Mouse (Mus musculus): ENCODE data around the gene Txndc17. TPM values are rescaled to one million over a fixed set of nuclear protein-coding genes. Genes with fewer than 3 reads are reported as not detected.
A peak's percentile ranks its signal among the peaks of the same experiment; 100 is the strongest.
"Not testable (repeated sequence)": the region's sequence is repeated elsewhere in the genome, so short reads cannot be mapped to it uniquely, and the experiment has no call there.

Txndc17 gene
- 10 to 100 TPM; 86.0 to 99.9 TPM for polyA plus RNA-seq (2017; shearing (Covaris generic))

GRCm38 (mm10) chr11:72207204-72207833 lies at the start of gene Txndc17, which contains the start of gene 4933427D14Rik:
Gene Txndc17, plus strand, starts transcription at chr11:72207547.
Gene 4933427D14Rik, minus strand, starts transcription at chr11:72207459.
- ATAC-seq, result peak; percentile 92

- no peak for ATAC-seq
These were observed 44.1 kb upstream of the Txndc17 start for GRCm38 (mm10) chr11:72163198-72163597.

GRCm38 (mm10) chr11:72169871-72170270 lies 37.5 kb upstream of the Txndc17 start:
- ATAC-seq, result no peak

- not testable (repeated sequence) for ATAC-seq
These were observed 35.4 kb upstream of the Txndc17 start for GRCm38 (mm10) chr11:72171906-72172305.

GRCm38 (mm10) chr11:72173506-72173905 lies 33.8 kb upstream of the Txndc17 start:
- ATAC-seq, result no peak

GRCm38 (mm10) chr11:72174721-72175120 lies 32.6 kb upstream of the Txndc17 start:
- ATAC-seq, result no peak

- no peak for ATAC-seq
These were observed 31.4 kb upstream of the Txndc17 start for GRCm38 (mm10) chr11:72175966-72176365.

GRCm38 (mm10) chr11:72176553-72176952 lies 30.8 kb upstream of the Txndc17 start:
- no peak for ATAC-seq

- ATAC-seq, result peak; percentile 39
These were observed 26.8 kb upstream of the Txndc17 start for GRCm38 (mm10) chr11:72180556-72180955.

GRCm38 (mm10) chr11:72181136-72181535 lies 26.2 kb upstream of the Txndc17 start:
- no peak for ATAC-seq

- no peak for ATAC-seq
These were observed 23.1 kb upstream of the Txndc17 start for GRCm38 (mm10) chr11:72184252-72184651.

- no peak for ATAC-seq
These were observed 16.5 kb upstream of the Txndc17 start for GRCm38 (mm10) chr11:72190857-72191256.

GRCm38 (mm10) chr11:72194259-72194658 lies 13.1 kb upstream of the Txndc17 start:
- no peak for ATAC-seq

- peak; percentile 94 for ATAC-seq
These were observed 10.8 kb upstream of the Txndc17 start for GRCm38 (mm10) chr11:72196506-72196905.

GRCm38 (mm10) chr11:72203440-72203839 lies 3.9 kb upstream of the Txndc17 start:
- ATAC-seq, result no peak

- no peak for ATAC-seq
These were observed 2.1 kb upstream of the Txndc17 start for GRCm38 (mm10) chr11:72205256-72205655.

- peak; percentile 23 for ATAC-seq
These were observed 775 bp upstream of the Txndc17 start, which contains the start of gene Gm43951 for GRCm38 (mm10) chr11:72206341-72207203. Gene Gm43951, minus strand, starts transcription at chr11:72206840.

- no peak for ATAC-seq
These were observed 559 bp downstream of the Txndc17 start for GRCm38 (mm10) chr11:72207834-72208377.

- ATAC-seq, result peak; percentile 92
These were observed 7.5 kb downstream of the Txndc17 start for GRCm38 (mm10) chr11:72214591-72215409.

- ATAC-seq, result peak; percentile 61
These were observed 8.1 kb downstream of the Txndc17 start, which contains the start of gene Med31 for GRCm38 (mm10) chr11:72215410-72215797. Gene Med31, minus strand, starts transcription at chr11:72215592.

- ATAC-seq, result no peak
These were observed 9.8 kb downstream of the Txndc17 start for GRCm38 (mm10) chr11:72217116-72217515.

- ATAC-seq, result peak; percentile 89
These were observed 13.9 kb downstream of the Txndc17 start for GRCm38 (mm10) chr11:72221278-72221677.
